Mouse (Mus musculus) CH12.LX (cell line): ENCODE data around the gene Mon1b. TPM values are rescaled to one million over a fixed set of nuclear protein-coding genes. Genes with fewer than 3 reads are reported as not detected.
A peak's percentile ranks its signal among the peaks of the same experiment; 100 is the strongest.

Source experiments
- DNase-seq: peaks from one replicate; pipeline ENCODE4 v3.0.0-alpha.2; 2013; ENCODE audit errors: extremely low read depth
- H3K27ac ChIP-seq: 2 replicates; pipeline ENCODE4 v1.5.1; 2012; ENCODE audit warnings: low read depth, mild to moderate bottlenecking, control low read depth, moderate library complexity; ENCODE audit not compliant: insufficient read depth
- H3K27me3 ChIP-seq: replicated peaks from 2 replicates; pipeline ENCODE3; 2012; ENCODE audit warnings: inconsistent platforms
- H3K36me3 ChIP-seq, 2 experiments: replicated peaks in 1 of 2; 2 replicates each; pipeline versions ENCODE3 to v1.6.1; 2012; ENCODE audit warnings: inconsistent platforms in 1 of 2, low read length in 1 of 2, mild to moderate bottlenecking in 1 of 2, mixed read lengths in 1 of 2, moderate library complexity in 1 of 2; ENCODE audit not compliant: control insufficient read depth in 1 of 2, insufficient read depth in 1 of 2
- H3K4me1 ChIP-seq, 2 experiments: 2 replicates each; pipeline ENCODE4 v1.6.1; 2012; ENCODE audit warnings: inconsistent platforms in 1 of 2, moderate library complexity in 1 of 2; ENCODE audit not compliant: insufficient read depth in 2 of 2, control insufficient read depth in 1 of 2
- H3K4me2 ChIP-seq: 2 replicates; pipeline ENCODE4 v1.6.1; 2012; ENCODE audit warnings: low read depth, mild to moderate bottlenecking, control low read depth; ENCODE audit not compliant: poor library complexity, insufficient read depth, severe bottlenecking
- H3K4me3 ChIP-seq, 3 experiments: fragments of 150-350 bp in 1 of 3; sonication (generic) in 1 of 3; replicated peaks in 1 of 3; 2 replicates each; pipeline versions ENCODE3 to v1.5.1; 2011 to 2012; ENCODE audit warnings: low read depth in 2 of 3, low read length in 2 of 3, mild to moderate bottlenecking in 2 of 3, moderate library complexity in 2 of 3, control low read depth in 1 of 3, improper control_type of control experiment in 1 of 3, inconsistent platforms in 1 of 3, mixed read lengths in 1 of 3; ENCODE audit not compliant: poor library complexity in 1 of 3
- H3K79me2 ChIP-seq: replicated peaks from 2 replicates; pipeline ENCODE4 v1.6.1; 2012; ENCODE audit warnings: mild to moderate bottlenecking, moderate library complexity; ENCODE audit not compliant: control insufficient read depth, poor library complexity, insufficient read depth, severe bottlenecking; ENCODE audit errors: extremely low read depth
- H3K9ac ChIP-seq: 2 replicates; pipeline ENCODE4 v1.6.1; 2012; ENCODE audit warnings: low read depth, mild to moderate bottlenecking, control low read depth, moderate library complexity; ENCODE audit not compliant: insufficient read depth
- H3K9me3 ChIP-seq: replicated peaks from 2 replicates; pipeline ENCODE3; 2012; ENCODE audit warnings: low read length, inconsistent platforms, mixed read lengths
- BHLHE40 ChIP-seq: IDR thresholded peaks from 2 replicates; pipeline ENCODE4 v1.6.1; 2011; ENCODE audit warnings: mild to moderate bottlenecking, low read depth, low read length, improper control_type of control experiment
- CHD2 ChIP-seq: IDR thresholded peaks from 2 replicates; pipeline ENCODE4 v1.6.1; 2011; ENCODE audit warnings: low read length, improper control_type of control experiment
- CTCF ChIP-seq, 2 experiments: IDR thresholded peaks in 1 of 2; conservative IDR thresholded peaks in 1 of 2; 2 replicates each; pipeline ENCODE4 v1.5.1; 2011 to 2012; ENCODE audit warnings: low read depth in 2 of 2, low read length in 2 of 2, improper control_type of control experiment in 1 of 2, inconsistent platforms in 1 of 2, mild to moderate bottlenecking in 1 of 2, moderate library complexity in 1 of 2
- ELF1 ChIP-seq: IDR thresholded peaks from 2 replicates; pipeline ENCODE4 v1.6.1; 2014; ENCODE audit warnings: low read depth, mild to moderate bottlenecking, inconsistent platforms, low read length, improper control_type of control experiment
- EP300 ChIP-seq: IDR thresholded peaks from 2 replicates; pipeline ENCODE4 v1.6.1; 2011; ENCODE audit warnings: low read length, improper control_type of control experiment
- ETS1 ChIP-seq: conservative IDR thresholded peaks from 2 replicates; pipeline ENCODE4 v1.6.1; 2012; ENCODE audit warnings: low read depth, mild to moderate bottlenecking, inconsistent platforms, low read length, improper control_type of control experiment, moderate library complexity
- HCFC1 ChIP-seq: IDR thresholded peaks from 2 replicates; pipeline ENCODE4 v1.6.1; 2012; ENCODE audit warnings: low read depth, mild to moderate bottlenecking, inconsistent platforms, low read length, improper control_type of control experiment
- IRF4 ChIP-seq: IDR thresholded peaks from 2 replicates; pipeline ENCODE4 v1.6.1; 2014; ENCODE audit warnings: low read depth, mild to moderate bottlenecking, inconsistent platforms, low read length, improper control_type of control experiment
- JUND ChIP-seq: conservative IDR thresholded peaks from 2 replicates; pipeline ENCODE4 v1.6.1; 2011; ENCODE audit warnings: low read depth, low read length, improper control_type of control experiment
- KAT2A ChIP-seq: IDR thresholded peaks from 2 replicates; pipeline ENCODE4 v1.6.1; 2012; ENCODE audit warnings: low read length, improper control_type of control experiment, inconsistent platforms; ENCODE audit not compliant: insufficient replicate concordance
- MAX ChIP-seq: IDR thresholded peaks from 2 replicates; pipeline ENCODE4 v1.6.1; 2011; ENCODE audit warnings: low read length, improper control_type of control experiment
- MEF2A ChIP-seq: IDR thresholded peaks from 2 replicates; pipeline ENCODE4 v1.6.1; 2014; ENCODE audit warnings: low read depth, mild to moderate bottlenecking, inconsistent platforms, low read length, improper control_type of control experiment, borderline replicate concordance
- MXI1 ChIP-seq: IDR thresholded peaks from 2 replicates; pipeline ENCODE4 v1.6.1; 2011; ENCODE audit warnings: mild to moderate bottlenecking, low read depth, low read length, improper control_type of control experiment
- MYC ChIP-seq: IDR thresholded peaks from 2 replicates; pipeline ENCODE4 v1.6.1; 2011; ENCODE audit warnings: low read depth, mild to moderate bottlenecking, improper control_type of control experiment, low read length
- NELFE ChIP-seq: IDR thresholded peaks from 2 replicates; pipeline ENCODE4 v1.6.1; 2011; ENCODE audit warnings: low read depth, low read length, improper control_type of control experiment
- NRF1 ChIP-seq: IDR thresholded peaks from 2 replicates; pipeline ENCODE4 v1.6.1; 2014; ENCODE audit warnings: low read depth, mild to moderate bottlenecking, inconsistent platforms, low read length, improper control_type of control experiment, moderate library complexity
- PAX5 ChIP-seq: IDR thresholded peaks from 2 replicates; pipeline ENCODE4 v1.6.1; 2012; ENCODE audit warnings: low read length, inconsistent platforms, mixed read lengths
- POLR2A ChIP-seq: IDR thresholded peaks from 2 replicates; pipeline ENCODE4 v1.6.1; 2011; ENCODE audit warnings: low read depth, mild to moderate bottlenecking, improper control_type of control experiment, low read length
- POLR2AphosphoS2 ChIP-seq: IDR thresholded peaks from 2 replicates; pipeline ENCODE4 v1.6.1; 2011; ENCODE audit warnings: low read depth, low read length, improper control_type of control experiment
- RCOR1 ChIP-seq: conservative IDR thresholded peaks from 2 replicates; pipeline ENCODE4 v1.6.1; 2012; ENCODE audit warnings: low read depth, mild to moderate bottlenecking, inconsistent platforms, low read length, improper control_type of control experiment
- SIN3A ChIP-seq: IDR thresholded peaks from 2 replicates; pipeline ENCODE4 v1.6.1; 2012; ENCODE audit warnings: low read length, improper control_type of control experiment, inconsistent platforms
- SMC3 ChIP-seq: IDR thresholded peaks from 2 replicates; pipeline ENCODE4 v1.6.1; 2011; ENCODE audit warnings: low read depth, low read length, improper control_type of control experiment
- TBP ChIP-seq: conservative IDR thresholded peaks from 2 replicates; pipeline ENCODE4 v1.6.1; 2011; ENCODE audit warnings: low read depth, low read length, improper control_type of control experiment
- TCF12 ChIP-seq: IDR thresholded peaks from 2 replicates; pipeline ENCODE4 v1.6.1; 2014; ENCODE audit warnings: low read depth, mild to moderate bottlenecking, inconsistent platforms, low read length, improper control_type of control experiment
- USF1 ChIP-seq: IDR thresholded peaks from 2 replicates; pipeline ENCODE4 v1.6.1; 2014; ENCODE audit warnings: low read depth, mild to moderate bottlenecking, inconsistent platforms, low read length, improper control_type of control experiment
- USF2 ChIP-seq: conservative IDR thresholded peaks from 2 replicates; pipeline ENCODE4 v1.6.1; 2011; ENCODE audit warnings: low read depth, low read length, improper control_type of control experiment
- ZMIZ1 ChIP-seq: IDR thresholded peaks from 2 replicates; pipeline ENCODE4 v1.6.1; 2012; ENCODE audit warnings: low read depth, mild to moderate bottlenecking, inconsistent platforms, low read length, improper control_type of control experiment
- ZNF384 ChIP-seq: IDR thresholded peaks from 2 replicates; pipeline ENCODE4 v1.6.1; 2012; ENCODE audit warnings: low read depth, low read length, improper control_type of control experiment, inconsistent platforms
- dilution Hi-C: fragments of 300-500 bp; cut with MboI; formaldehyde crosslinking; loops from 2 replicates; pipeline ENCODE4 v1.14.3; 2020; ENCODE audit warnings: low sequenced_read_pairs; ENCODE audit not compliant: extremely low pct_unique_long_range_greater_than_20kb, extremely low pct_ligation_motif_present
- in situ Hi-C: fragments of 300-500 bp; cut with MboI; formaldehyde crosslinking; loops from 3 replicates; pipeline ENCODE4 v1.14.3; 2019; ENCODE audit warnings: low sequenced_read_pairs, low pct_ligation_motif_present, low pct_unique_long_range_greater_than_20kb, mixed read lengths
- polyA plus RNA-seq: library from polyadenylated mRNA; unstranded; fragments of >175 nt; gene quantifications from 2 replicates; pipeline ENCODE4 v1.2.1, GENCODE M21; 2012; ENCODE audit warnings: low read depth; ENCODE audit not compliant: insufficient read length
- total RNA-seq, 2 experiments: library from RNA; depleted of rRNA; stranded (reverse); fragments of 300-350 nt in 1 of 2; fragments of >200 nt in 1 of 2; gene quantifications; 2 replicates each; pipeline ENCODE4 v1.2.3; 2012 to 2014

The Mon1b gene
- total RNA-seq (2012; rRNA removed) = 12.6 and 15.2 TPM in 2 replicates
- total RNA-seq (2014; rRNA removed) = 6.5 and 7.2 TPM in 2 replicates
- 14.7 and 17.1 TPM in 2 replicates for polyA plus RNA-seq

- dilution Hi-C loops = no loop called here
Measured at GRCm38 (mm10) chr8:113634670-113635591, at the start of gene Mon1b. Gene Mon1b, plus strand, starts transcription at chr8:113635587.

GRCm38 (mm10) chr8:113598401-113598800 is 37.0 kb upstream of the Mon1b start:
- no peak for TF ChIP-seq MXI1
- TF ChIP-seq RCOR1 = no peak
- no peak for TF ChIP-seq TCF12
- TF ChIP-seq HCFC1 = no peak
- TF ChIP-seq PAX5 = no peak
- TF ChIP-seq ZNF384 = no peak
- TF ChIP-seq KAT2A = no peak
- no peak for TF ChIP-seq SMC3
- no peak for TF ChIP-seq ZMIZ1
- TF ChIP-seq IRF4 = no peak
- TF ChIP-seq ETS1 = no peak
- no peak for TF ChIP-seq MEF2A
- TF ChIP-seq USF1 = no peak
- TF ChIP-seq MAX = no peak
- no peak for TF ChIP-seq NRF1
- no peak for TF ChIP-seq JUND
- TF ChIP-seq POLR2A = no peak
- TF ChIP-seq MYC = no peak
- TF ChIP-seq USF2 = no peak
- TF ChIP-seq, all 38 proteins: peak for 0
- no peaks in the 10 kb centered on the region for H3K36me3 ChIP-seq
- in situ Hi-C loops (no loop called here), dilution Hi-C loops (no loop called here)
- no peak for DNase-seq
- no peak overlapping the region for H3K4me3 ChIP-seq
- H3K4me2 ChIP-seq = no peak overlapping the region
- H3K79me2 ChIP-seq = no peaks in the 10 kb centered on the region
- no peaks in the 10 kb centered on the region for H3K9me3 ChIP-seq
- no peaks in the 10 kb centered on the region for H3K27me3 ChIP-seq
- H3K9ac ChIP-seq = no peak overlapping the region
- no peak overlapping the region for H3K27ac ChIP-seq
- no peaks in the 10 kb centered on the region for H3K4me1 ChIP-seq

More at GRCm38 (mm10) chr8:113634670-113635591, at the start of gene Mon1b:
- peaks cover 23 to 29% of the 10 kb centered on the region in 2 experiments for H3K36me3 ChIP-seq
- peak within 1 kb of the TSS; percentile 94 for H3K9ac ChIP-seq
- H3K4me2 ChIP-seq = peak within 1 kb of the TSS; percentile 79
- peak within 1 kb of the TSS; percentile 89 to 92 (median 90) for H3K4me3 ChIP-seq
- TF ChIP-seq ZMIZ1 (peak; percentile 49), NELFE (peak; percentile 43), CTCF (conservative IDR thresholded peaks at IDR 0.05 in 1 of 2, IDR thresholded peaks at IDR 0.05 in 1 of 2; ENCODE audit: low read depth in 2 of 2, low read length in 2 of 2) (no peak), JUND (no peak), TCF12 (peak; percentile 42; the same call in 1 of the 2 replicates), MXI1 (0 out of 2 replicates have a peak, but pooled peaks have one; percentile 50), POLR2AphosphoS2 (peak; percentile 67; the same call in 1 of the 2 replicates), NRF1 (0 out of 2 replicates have a peak, but pooled peaks have one; percentile 28), IRF4 (0 out of 2 replicates have a peak, but pooled peaks have one; percentile 9), BHLHE40 (0 out of 2 replicates have a peak, but pooled peaks have one; percentile 1), CHD2 (peak; percentile 86), ELF1 (no peak), EP300 (no peak), POLR2A (peak; percentile 69), SIN3A (0 out of 2 replicates have a peak, but pooled peaks have one; percentile 15), ETS1 (no peak), TBP (peak; percentile 75)
- peaks cover 5 to 27% of the 10 kb centered on the region in 2 experiments for H3K4me1 ChIP-seq
- H3K9me3 ChIP-seq = no peaks in the 10 kb centered on the region
- H3K79me2 ChIP-seq = peaks cover 22% of the 10 kb centered on the region
- peaks cover 21% of the 10 kb centered on the region for H3K27me3 ChIP-seq
- in situ Hi-C loops = loop anchor here (10.0 kb wide), 1 partner anchor 1580 kb away; no protein-coding TSS in a partner anchor
- H3K27ac ChIP-seq = peak within 1 kb of the TSS; percentile 78
- peak; percentile 95 for DNase-seq
